Mouse (Mus musculus): ENCODE data around the gene Efnb3. TPM values are rescaled to one million over a fixed set of nuclear protein-coding genes. Genes with fewer than 3 reads are reported as not detected.

Gene Efnb3
- total and polyA plus RNA-seq, 3 experiments = 0.23 to 0.72 TPM; not detected in 1

DNA sequence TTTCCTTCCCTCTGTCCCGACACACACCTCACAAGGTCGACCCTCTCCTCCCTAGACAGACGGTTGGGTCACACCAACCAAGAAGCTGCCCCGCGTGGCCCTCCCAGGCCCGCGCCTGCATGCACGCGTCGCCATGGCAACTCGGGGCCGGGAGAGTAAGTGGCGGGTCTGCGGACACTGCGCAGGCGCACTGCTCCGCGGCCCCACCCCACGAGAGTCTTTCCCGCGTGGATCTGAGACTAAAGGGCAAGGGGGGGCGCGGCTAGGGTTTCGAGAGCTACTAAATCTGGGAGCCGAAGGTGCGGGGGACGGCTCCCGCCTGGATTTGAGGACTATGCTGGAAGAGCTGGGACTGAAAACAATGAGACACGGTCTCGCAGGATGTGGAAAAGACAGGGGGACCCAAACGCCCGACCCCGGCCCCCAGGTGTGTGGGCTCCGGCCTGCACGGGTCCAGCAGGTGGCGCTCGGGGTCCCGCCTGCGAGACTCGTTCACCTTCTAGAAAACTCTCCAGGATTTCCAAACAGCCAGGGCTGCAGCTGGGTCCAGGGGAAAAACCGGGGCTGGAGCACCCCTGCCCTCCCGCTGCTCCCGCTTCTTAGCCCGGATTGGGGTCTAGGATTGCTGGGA is 13.5 kb downstream of the Efnb3 start (continued):
- TF ChIP-seq POLR2AphosphoS5 (IDR thresholded peaks at IDR 0.05; ENCODE audit: borderline replicate concordance, low read depth, low read length) (no peak), MAZ (IDR thresholded peaks at IDR 0.05; ENCODE audit: low read depth, low read length) (peak; percentile 62; the same call in 1 of the 2 replicates)

DNA sequence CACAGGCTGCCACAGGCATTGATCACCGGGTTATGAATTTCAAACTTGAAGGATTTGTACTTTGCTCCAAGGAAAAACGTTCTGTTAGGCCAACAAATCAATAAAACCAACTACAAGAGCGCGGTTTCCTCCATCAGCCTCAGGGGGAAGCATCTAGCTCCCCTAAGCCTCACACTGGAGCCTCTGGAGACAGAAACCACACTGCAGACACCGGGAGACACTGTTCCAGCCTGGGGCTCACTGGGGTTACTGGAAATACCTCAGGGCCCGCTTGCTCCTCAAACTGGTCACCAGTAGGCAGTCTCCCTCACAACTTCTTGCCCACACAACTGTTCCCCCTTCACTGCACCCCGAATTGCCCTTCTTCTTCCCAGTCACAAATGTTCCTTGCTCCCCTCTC is 14.0 kb downstream of the Efnb3 start:
- Histone ChIP-seq H3K36me3 (ENCODE audit: control insufficient read depth in 1 of 2, insufficient read depth in 2 of 2, low read length in 2 of 2) (no peaks in the 10 kb centered on the region), H3K27me3 (ENCODE audit: control insufficient read depth in 1 of 2, insufficient read depth in 2 of 2, low read length in 2 of 2) (peaks cover 16% of the 10 kb centered on the region in 2 experiments), H3K27ac (ENCODE audit: control insufficient read depth, low read depth, low read length) (no peak overlapping the region), H3K4me1 (ENCODE audit: control insufficient read depth in 1 of 2, insufficient read depth in 2 of 2, low read length in 2 of 2) (no peaks in the 10 kb centered on the region), H3K4me3 (ENCODE audit: control insufficient read depth in 1 of 2, insufficient read depth in 1 of 2, low read depth in 2 of 2, low read length in 2 of 2) (no peak overlapping the region), H3K79me2 (ENCODE audit: control insufficient read depth, insufficient read depth, low read length, poor library complexity) (no peaks in the 10 kb centered on the region), H3K9ac (ENCODE audit: control insufficient read depth, low read depth, low read length, poor library complexity, severe bottlenecking) (no peak overlapping the region), H3K9me3 (replicated peaks; ENCODE audit: insufficient read depth, low read length) (no peaks in the 10 kb centered on the region)
- no peak for TF ChIP-seq ZC3H11A (IDR thresholded peaks at IDR 0.05; ENCODE audit: low read depth, low read length)
- TF ChIP-seq CTCF (IDR thresholded peaks at IDR 0.05 in 2 of 3, conservative IDR thresholded peaks at IDR 0.05 in 1 of 3; ENCODE audit: control insufficient read depth in 1 of 3, insufficient read depth in 1 of 3, low read depth in 2 of 3, low read length in 3 of 3, poor library complexity in 1 of 3, severe bottlenecking in 1 of 3) = no peak
- no peak for TF ChIP-seq KAT2A (conservative IDR thresholded peaks at IDR 0.05; ENCODE audit: low read depth, low read length)
- TF ChIP-seq MAX (IDR thresholded peaks at IDR 0.05; ENCODE audit: low read length) = no peak
- no peak for TF ChIP-seq NRF1 (IDR thresholded peaks at IDR 0.05; ENCODE audit: insufficient read depth, low read depth, low read length, poor library complexity, severe bottlenecking)
- TF ChIP-seq ELF1 (IDR thresholded peaks at IDR 0.05; ENCODE audit: low read depth, low read length) = no peak
- TF ChIP-seq POLR2AphosphoS5 (IDR thresholded peaks at IDR 0.05; ENCODE audit: borderline replicate concordance, low read depth, low read length) = no peak
- TF ChIP-seq GABPA (IDR thresholded peaks at IDR 0.05; ENCODE audit: low read depth, low read length) = no peak
- no peak for TF ChIP-seq HCFC1 (IDR thresholded peaks at IDR 0.05; ENCODE audit: low read depth, low read length)
- TF ChIP-seq E2F4 (IDR thresholded peaks at IDR 0.05; ENCODE audit: borderline replicate concordance, low read depth, low read length) = no peak
- no peak for TF ChIP-seq JUND (IDR thresholded peaks at IDR 0.05; ENCODE audit: low read depth, low read length)
- TF ChIP-seq ZMIZ1 (IDR thresholded peaks at IDR 0.05; ENCODE audit: low read depth, low read length) = no peak
- DNase-seq (ENCODE audit: low read depth, low spot score) = peak; percentile 27

DNA sequence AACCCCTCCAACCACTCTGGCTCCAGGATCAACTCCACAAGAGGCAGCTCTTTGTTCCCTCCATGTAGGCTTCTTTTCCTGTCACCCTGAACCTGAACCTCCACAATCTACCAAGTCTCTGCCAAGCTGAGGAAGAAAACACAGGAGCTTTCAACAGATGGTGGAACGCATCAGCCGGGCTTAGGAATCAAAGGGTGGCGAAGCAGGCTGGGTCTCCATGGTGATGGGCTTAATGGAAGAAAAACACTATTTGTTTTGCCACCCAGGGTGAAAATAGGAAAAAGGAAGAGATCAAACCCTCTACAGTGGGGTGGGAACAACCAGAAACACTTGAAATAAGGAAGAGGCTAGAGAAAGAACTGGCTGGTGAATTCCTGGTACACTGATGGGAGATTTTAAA is 16.4 kb downstream of the Efnb3 start:
- no peaks in the 10 kb centered on the region for H3K79me2 ChIP-seq (ENCODE audit: control insufficient read depth, insufficient read depth, low read length, poor library complexity)
- H3K36me3 ChIP-seq (ENCODE audit: control insufficient read depth in 1 of 2, insufficient read depth in 2 of 2, low read length in 2 of 2) = no peaks in the 10 kb centered on the region
- H3K4me3 ChIP-seq (ENCODE audit: control insufficient read depth in 1 of 2, insufficient read depth in 1 of 2, low read depth in 2 of 2, low read length in 2 of 2) = no peak overlapping the region
- H3K9ac ChIP-seq (ENCODE audit: control insufficient read depth, low read depth, low read length, poor library complexity, severe bottlenecking) = no peak overlapping the region
- H3K4me1 ChIP-seq (ENCODE audit: control insufficient read depth in 1 of 2, insufficient read depth in 2 of 2, low read length in 2 of 2) = no peaks in the 10 kb centered on the region
- H3K27me3 ChIP-seq (ENCODE audit: control insufficient read depth in 1 of 2, insufficient read depth in 2 of 2, low read length in 2 of 2) = peaks cover 19 to 25% of the 10 kb centered on the region in 2 experiments
- H3K9me3 ChIP-seq (replicated peaks; ENCODE audit: insufficient read depth, low read length) = no peaks in the 10 kb centered on the region
- H3K27ac ChIP-seq (ENCODE audit: control insufficient read depth, low read depth, low read length) = no peak overlapping the region
- TF ChIP-seq USF2 (IDR thresholded peaks at IDR 0.05; ENCODE audit: borderline replicate concordance in 1 of 2, insufficient read depth in 1 of 2, low read depth in 1 of 2, low read length in 2 of 2) (no peak), MAZ (IDR thresholded peaks at IDR 0.05; ENCODE audit: low read depth, low read length) (no peak), SIN3A (IDR thresholded peaks at IDR 0.05; ENCODE audit: low read length) (no peak), BHLHE40 (IDR thresholded peaks at IDR 0.05; ENCODE audit: borderline replicate concordance, low read depth, low read length) (no peak), GATA1 (IDR thresholded peaks at IDR 0.05; ENCODE audit: low read depth, low read length) (no peak), E2F4 (IDR thresholded peaks at IDR 0.05; ENCODE audit: borderline replicate concordance, low read depth, low read length) (no peak), MAFK (IDR thresholded peaks at IDR 0.05; ENCODE audit: borderline replicate concordance, low read depth, low read length) (no peak), MXI1 (IDR thresholded peaks at IDR 0.05; ENCODE audit: low read depth, low read length) (no peak), TCF12 (IDR thresholded peaks at IDR 0.05; ENCODE audit: low read depth, low read length) (no peak), RCOR1 (IDR thresholded peaks at IDR 0.05; ENCODE audit: low read depth, low read length) (no peak), MYC (IDR thresholded peaks at IDR 0.05; ENCODE audit: low read depth, low read length) (no peak), MEF2A (IDR thresholded peaks at IDR 0.05; ENCODE audit: extremely low read depth, insufficient replicate concordance, low read depth, low read length, poor library complexity, severe bottlenecking) (no peak), GABPA (IDR thresholded peaks at IDR 0.05; ENCODE audit: low read depth, low read length) (no peak), TBP (IDR thresholded peaks at IDR 0.05; ENCODE audit: low read depth, low read length) (no peak), JUND (IDR thresholded peaks at IDR 0.05; ENCODE audit: low read depth, low read length) (no peak), RAD21 (IDR thresholded peaks at IDR 0.05; ENCODE audit: low read depth, low read length) (no peak), USF1 (IDR thresholded peaks at IDR 0.05; ENCODE audit: low read depth, low read length) (no peak)
- no peak for DNase-seq (ENCODE audit: low read depth, low spot score)

Data from MEL (cell line).